Mouse (Mus musculus): ENCODE measurements around the gene Sox5.

The Sox5 gene

DNA sequence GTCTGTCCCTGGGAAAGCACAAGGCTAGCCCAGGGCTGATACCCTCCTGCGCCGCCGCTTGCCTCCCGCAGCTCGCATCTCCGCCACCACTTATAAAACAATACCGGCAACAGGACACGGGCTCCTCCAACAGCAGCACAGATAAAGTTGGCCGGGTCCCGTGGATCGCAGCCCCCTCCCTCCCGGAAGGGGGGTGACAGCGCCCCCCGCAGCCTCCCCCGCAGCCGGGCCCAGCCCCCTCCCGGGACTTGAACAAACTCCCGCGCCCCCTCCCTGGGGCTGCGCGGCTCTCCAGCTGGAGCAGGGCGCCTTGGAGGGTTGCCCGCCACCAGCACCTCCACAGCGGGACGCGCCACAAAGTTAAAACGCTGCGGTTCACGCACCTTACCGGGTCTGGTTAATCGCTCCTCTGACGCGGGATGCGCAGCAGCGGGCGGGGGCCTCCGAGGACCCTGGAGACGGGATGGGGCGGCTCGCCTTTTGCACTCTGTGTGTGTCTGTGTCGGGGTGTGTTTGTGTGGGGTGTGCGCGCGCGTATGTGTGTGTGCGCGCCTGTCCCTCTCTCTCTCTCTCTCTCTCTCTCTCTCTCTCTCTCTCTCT, at the start of gene Sox5:
Sox5 (minus strand) TSS at position 547 of the 600 bp plus-strand sequence.
- DNase-seq (ENCODE audit: low spot score), result peak; percentile 33

DNA sequence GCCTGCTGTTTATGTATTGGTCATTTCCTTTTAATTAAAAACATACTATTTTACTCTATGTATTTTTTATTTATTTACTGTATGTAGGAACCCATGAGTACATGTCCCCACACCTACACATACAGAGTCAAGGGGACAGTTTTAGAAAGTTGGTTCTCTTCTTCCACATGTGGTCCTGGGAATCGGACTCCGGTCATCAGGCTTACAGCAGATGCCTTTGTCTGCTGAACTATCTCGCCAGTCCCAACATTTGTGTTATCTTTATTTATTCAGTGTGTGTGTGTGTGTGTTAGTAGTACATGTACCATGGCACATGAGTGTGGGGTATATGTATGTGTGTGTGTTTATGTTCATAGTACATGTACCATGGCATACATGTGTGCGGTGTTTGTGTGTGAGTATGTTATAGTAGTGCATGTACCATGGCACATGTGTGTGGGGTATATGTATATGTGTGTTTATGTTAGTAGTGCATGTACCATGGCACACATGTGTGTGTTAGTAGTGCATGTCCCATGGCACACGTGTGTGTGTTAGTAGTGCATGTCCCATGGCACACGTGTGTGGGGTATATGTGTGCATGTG, 43.3 kb upstream of the Sox5 start:
- no peak for DNase-seq (ENCODE audit: low spot score)

DNA sequence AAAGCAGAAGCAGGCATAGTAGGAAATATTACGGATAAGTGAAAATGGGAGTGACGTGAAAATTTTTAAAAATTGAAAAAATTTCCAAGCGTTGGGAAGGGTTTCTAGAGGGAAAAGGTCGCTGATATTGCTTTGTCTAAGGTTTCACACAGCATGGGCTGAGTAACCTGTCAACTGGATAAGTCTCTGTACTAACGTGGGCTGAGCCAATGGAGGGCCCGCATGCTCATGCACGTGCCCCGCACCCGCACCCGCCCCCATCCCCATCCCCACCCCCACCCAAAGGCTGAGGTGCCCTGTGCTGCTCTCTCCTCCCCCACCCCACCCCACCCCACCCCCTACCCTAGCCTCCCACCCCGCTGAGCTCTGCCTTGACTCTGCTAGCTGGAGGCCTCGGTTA, 42.4 kb upstream of the Sox5 start:
- DNase-seq (ENCODE audit: low spot score), result no peak

DNA sequence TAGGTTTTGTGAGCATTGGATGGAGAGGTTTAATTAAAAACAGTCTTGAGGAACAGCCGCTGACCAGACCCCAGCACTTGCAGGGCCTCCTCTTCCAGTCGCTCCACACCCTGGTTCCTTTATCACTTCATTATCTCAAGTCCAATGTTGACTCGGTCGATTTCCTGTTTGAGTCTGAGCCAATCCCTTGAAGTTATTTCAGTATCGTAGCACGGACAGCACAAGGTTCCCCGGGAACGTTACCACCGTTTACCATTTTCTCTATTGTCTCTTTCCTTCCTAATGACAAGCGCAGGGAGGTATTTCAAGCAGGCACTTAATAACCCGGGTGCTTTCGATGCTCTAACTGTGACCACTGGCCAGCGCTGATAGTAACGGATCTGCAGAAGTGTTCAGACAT, 40.8 kb upstream of the Sox5 start:
- DNase-seq (ENCODE audit: low spot score), result no peak

DNA sequence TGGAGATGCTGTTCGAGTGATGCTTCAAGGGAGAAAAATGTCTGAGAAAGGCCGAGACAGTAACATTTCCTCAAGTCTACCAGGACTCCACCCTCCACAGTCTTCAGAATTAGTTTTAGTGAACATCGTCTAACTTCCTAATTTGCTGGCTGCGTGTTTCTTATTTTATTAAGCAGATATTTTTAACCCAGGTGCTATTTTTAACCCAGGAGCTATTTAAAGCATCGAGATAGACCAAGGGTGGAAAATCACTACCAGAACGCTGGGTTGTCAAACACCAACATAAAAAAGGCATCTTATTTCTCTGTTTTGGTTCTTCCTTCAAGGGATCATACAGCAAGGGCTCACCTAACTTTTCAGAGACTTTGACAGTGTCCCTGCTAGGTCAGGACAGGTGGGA, 39.2 kb upstream of the Sox5 start:
- DNase-seq (ENCODE audit: low spot score), result no peak

DNA sequence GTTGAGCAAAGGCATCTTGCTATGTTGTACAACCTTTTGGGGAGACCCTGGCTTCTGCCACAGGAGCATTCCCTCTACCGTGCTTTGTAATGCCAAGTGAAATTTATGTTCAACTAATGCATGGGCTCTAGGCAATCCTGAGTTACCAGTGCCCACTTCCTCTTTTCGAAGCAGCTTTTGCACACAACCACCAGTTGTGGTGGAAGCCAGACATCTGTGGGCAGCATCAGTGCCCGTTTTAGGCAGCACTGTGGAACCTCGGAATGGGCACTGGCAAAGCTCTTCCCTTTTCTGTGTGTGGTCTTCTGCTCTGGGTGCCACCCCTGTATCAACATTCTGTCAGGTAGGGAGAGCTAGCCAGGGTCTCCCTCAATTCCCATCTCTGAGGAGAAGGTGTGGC, 36.2 kb upstream of the Sox5 start:
- no peak for DNase-seq (ENCODE audit: low spot score)

DNA sequence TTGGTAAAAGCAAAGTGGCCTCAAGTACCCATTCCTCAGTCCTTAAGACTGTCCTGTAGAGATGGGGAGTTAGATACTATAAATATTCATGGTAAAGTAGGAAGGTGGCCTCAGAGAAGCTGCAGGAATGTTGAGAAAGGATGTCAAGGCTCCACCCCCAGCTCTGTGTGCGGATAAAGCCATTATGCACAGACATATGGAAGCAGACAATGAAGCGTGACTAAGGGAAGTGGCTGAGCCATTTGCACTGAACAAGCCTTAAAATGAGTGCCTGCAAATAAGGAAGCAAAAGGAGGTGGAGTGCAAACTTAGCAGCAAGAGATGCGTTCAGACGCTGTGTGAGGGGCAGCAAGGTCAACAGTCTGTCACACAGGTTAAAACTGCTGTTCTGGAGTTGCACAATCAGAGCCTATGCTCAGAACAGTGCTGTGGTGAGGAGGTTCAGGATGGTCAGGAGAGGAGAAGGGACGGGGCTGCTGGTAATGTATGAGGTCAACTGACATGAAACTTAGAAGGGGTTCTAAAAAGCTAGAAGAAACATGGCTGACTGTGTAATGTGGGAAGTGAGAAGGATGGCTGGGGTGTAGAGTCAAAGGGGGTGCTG, 35.7 kb upstream of the Sox5 start:
- no peak for DNase-seq (ENCODE audit: low spot score)

DNA sequence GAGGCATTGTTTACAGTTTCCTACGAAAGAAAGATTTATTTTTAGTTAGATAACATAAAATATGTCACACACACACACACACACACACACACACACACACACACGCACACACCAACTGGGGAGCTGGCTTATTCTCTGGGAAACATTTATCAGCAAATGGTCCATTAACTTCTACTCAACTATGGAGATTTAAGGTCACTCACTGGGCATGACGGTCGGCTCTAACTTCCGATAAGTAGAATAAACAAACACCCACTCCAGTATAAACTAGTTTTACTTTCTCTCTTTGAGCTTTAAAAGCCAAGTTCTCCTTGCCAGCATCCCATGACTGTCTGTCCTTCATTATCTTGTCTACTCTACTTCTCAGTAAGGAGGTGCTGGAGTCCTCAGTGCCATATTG, 33.8 kb upstream of the Sox5 start:
- no peak for DNase-seq (ENCODE audit: low spot score)

DNA sequence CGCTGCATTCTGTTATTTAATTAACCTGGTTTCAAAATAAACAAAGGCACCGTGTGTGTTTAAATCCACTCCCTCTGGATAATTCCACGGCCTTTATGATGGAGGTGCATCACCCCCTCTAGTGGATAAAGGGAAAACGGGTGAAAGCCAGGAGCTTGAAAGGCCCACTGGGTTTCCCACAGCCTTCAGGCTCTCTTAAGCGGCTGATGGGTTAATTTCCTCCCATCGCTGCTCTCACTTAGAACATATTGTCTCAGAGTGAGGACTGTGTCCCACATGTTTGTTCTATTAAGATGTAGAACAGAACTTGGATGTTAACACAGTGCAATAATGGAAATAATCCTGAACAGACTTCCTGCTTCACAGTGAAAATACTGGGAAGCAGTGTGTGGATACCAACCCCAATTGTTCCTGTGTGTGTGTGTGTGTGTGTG, 33.2 kb upstream of the Sox5 start:
- peak; percentile 12 for DNase-seq (ENCODE audit: low spot score)

DNA sequence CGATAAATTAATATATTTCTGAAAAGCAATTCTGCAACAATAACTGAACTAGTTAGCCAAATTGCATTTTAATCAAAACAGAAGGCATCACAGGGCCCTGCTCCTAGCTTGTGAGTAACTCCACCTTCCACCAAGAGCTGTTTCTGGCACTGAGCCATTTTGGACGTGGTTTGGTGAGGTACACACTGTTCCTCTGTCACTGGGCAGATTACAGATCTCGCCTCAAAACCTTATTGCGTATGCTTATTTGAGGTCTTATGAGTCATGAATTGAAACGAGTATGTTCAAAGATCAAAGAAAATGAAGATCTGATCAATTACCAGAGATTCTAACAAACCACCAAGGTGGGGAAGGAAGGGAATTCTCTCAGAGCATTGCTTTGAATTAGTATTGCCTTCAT, 22.5 kb upstream of the Sox5 start:
- no peak for DNase-seq (ENCODE audit: low spot score)

DNA sequence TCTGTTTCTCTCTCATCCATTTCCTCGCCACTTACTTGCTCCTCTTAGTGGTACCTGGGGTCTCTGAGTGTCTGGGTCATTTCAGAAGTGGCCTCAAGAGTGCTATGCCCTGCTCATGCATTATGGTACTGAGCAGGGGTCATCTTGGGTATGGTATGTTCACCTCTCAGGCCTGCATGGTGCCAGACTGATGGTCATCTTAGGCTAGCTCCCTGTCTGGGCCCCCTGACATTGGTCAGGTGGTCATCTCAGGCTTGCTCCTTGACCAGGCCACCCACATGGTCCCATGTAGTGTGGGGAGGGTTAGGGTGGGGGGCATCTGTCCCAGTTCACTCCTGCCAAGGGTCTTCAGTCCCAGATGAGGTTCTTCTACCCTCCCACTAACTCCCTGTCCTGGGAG, 21.3 kb upstream of the Sox5 start:
- DNase-seq (ENCODE audit: low spot score), result no peak

DNA sequence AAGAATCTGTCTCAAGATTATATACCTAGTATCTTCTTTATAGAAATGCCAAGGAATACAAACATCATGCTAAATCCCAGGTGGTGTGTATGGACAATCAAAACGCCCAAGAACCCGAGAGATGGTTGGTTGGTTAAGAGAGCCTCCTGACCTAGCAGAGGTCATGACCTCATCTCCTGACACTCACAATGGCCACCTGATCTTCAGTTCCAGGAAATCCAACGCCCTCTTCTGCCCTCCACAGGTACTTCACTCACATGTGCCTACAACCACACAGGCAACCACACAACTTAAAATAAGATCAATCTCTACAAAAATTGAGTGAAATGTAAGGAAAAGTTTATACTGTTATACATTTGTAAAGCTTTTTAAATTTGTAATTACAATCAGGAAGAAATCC, 12.6 kb upstream of the Sox5 start:
- DNase-seq (ENCODE audit: low spot score), result no peak

DNA sequence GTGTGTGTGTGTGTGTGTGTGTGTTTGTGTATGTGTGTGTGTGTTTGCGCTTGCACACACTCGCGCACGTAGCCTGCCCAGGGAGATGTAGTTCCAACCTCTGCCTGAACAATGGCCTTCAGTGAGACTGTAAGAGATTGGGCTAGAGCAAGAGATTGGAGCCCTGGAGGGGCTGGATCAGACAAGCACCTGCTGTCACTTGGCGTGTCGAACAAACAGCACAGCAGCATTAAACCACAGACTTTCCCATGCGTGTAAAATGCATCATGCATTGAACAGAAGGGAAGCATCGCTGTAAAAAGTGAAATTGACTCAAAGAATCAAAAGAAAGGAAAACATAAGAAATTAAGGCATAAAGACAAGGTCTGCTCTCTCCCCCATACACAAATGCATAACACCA, 11.1 kb upstream of the Sox5 start:
- DNase-seq (ENCODE audit: low spot score), result no peak

DNA sequence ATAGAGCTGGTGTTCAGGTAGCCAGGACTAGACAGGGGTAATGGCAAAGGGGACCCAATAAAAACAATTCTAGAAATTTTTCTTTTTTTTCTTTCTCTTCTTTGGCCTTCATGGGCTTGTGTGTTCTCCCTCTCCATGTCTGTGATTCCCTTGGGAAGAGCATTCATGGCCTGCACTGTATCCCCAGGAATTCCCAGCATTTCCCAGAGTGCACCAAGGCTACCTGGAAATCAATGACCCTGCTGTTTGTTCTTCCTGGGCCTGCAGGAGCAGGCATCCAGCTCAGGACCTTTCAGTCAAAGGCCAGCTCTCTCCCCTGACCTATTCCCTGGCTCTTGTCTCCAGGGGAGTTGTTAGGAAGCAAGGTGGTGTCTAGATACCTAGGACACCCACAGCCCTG, 1.5 kb upstream of the Sox5 start:
- no peak for DNase-seq (ENCODE audit: low spot score)

DNA sequence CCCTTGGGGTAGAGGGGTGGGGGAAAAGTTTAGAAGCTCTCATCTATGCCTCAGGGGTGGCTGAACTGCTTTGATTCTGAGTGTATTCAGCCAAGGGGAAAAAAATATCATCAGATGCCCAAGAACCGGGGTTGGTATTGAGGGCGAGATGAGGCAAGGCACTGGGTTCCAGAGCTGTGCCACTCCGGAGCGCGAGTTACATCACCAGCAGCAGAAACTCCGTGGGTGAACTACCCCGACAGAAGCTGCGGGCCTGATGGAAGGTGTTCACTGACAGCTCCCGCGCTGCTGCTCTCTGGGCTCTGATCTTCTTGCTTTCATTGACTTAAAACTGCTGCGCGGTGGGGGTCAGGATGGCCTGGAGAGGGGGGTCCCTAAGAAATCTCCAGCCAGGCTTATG, 1.1 kb upstream of the Sox5 start:
- no peak for DNase-seq (ENCODE audit: low spot score)

DNA sequence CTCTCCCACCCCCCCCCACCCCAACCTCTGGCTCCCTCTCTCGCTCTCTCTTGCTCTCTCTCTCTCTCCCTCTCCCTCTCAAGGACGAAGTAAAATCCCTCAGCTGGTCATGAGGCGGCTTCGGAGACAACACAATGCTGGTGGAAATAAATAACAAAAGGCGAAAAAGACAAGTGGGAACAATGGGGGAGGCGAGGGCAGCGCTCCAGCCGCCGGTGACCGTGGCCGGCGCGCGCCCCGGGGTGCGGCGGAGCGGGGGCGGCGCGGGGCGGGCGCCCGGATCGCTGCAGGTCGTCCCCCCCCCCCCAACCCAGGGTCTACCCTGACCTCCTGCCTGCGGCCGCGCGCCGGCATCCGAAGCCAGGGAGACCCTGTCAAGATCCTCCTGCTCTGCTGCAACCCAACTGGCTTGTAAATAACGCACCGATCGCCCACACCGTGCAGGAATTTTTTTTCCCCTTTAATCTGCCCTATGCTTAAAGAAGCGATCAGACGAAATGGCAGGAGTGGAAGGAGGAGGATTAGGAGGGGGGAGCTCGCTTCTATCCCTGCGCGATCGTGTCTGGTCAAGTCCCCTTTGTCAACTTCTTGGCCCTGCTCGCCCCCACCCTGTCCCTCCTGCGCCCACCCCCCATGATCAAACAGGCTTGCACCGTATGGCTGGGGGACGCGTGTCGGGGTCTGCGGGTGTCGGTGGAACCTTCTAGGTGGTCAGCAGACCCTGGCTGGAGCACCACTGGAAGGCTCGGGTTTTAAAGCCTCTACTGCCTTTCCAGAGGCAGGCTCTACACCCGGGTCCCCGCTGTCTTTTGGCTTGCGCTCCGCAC, 467 bp upstream of the Sox5 start:
- no peak for DNase-seq (ENCODE audit: low spot score)

DNA sequence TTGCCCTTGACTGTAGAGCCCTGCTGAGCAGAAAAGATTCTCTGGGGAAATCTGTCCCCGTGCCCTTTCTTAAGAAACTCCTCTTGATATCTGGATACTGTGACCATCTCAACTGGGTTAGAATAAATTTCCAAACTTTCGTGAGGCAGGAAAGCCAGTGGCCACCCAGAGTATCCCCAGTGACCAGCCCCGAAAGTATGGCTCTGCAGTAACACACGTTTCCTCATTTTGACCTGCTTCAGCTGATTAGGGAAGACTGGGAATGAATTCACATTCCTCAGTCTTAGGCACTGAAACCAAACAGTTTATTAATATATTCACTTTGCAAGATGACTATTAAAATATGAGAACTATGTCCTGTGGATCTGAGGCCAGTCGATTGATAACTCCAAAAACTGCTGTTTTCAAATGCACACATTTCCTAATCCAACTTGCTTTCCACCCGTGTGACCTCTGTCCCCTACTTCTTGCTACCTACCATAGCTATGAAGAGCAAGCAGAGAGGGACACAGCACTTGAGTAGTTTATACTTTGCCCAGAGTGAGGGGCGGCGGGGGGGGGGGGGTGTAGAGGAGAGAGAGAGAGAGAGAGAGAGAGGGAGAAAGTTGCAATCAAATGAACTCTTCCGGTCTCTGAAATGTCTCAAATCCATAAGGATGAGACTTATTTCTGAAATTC, 1.0 kb downstream of the Sox5 start:
- DNase-seq (ENCODE audit: low spot score), result no peak

DNA sequence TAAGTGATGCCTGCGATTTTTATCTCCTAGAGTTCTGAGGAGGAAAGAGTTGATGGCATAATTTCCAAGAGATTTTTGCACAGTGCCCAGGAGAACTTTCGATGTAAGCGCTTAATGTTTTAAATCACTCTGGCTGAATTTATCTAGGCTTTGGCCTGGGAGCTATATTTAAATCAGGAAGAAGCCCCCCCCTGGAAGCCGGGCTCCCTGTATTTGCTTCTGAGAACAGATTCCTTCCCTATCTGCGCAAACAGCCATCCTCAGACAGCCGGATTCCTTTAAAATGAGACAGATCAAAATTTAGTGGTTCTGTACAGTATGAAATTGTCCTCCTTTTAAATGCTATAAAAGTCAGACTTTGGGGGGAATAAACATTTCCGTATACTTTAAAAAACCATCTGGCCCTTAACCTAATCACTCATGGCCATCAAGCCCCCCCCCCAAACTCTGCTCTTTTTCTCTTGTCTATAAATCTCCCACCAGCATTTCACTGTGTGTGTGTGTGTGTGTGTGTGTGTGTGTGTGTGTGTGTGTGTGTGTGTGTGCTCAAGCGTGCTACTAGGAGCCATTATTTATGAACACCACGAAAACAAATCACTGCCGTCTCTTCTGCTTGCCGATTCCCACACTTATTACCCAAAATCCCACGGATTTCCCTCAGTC, 1.7 kb downstream of the Sox5 start:
- DNase-seq (ENCODE audit: low spot score), result no peak

DNA sequence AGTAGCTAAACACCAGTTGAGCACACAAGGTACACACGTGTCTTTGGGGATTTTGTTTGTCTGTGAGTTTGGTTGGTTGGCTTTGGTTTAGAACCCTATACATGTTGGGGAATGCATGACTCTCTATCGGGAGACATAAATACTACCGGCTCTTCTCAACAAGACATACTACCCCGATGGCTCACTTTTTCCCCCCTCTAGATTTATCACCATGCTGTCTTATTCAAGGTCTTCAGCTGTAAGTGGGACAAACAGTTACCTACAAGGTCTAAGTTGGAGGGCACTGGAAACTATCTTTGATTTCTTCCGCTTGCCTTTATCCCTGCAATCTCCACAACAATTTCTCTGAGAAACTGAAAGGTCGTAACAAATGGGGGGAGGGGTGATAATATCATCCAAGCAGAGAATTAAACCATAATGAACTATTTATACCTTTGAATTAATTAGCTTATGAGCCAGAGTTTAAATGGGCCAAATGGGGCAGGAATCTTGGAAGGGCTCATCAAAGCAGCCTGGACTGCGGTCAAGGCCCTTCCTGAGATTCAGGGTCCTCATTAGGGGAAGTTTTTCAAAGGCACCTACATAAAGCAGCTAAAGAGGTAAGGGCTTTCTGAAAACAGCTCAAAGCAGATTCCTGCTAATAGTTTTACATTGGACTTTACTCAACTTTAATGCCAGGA, 4.3 kb downstream of the Sox5 start:
- DNase-seq (ENCODE audit: low spot score), result no peak

DNA sequence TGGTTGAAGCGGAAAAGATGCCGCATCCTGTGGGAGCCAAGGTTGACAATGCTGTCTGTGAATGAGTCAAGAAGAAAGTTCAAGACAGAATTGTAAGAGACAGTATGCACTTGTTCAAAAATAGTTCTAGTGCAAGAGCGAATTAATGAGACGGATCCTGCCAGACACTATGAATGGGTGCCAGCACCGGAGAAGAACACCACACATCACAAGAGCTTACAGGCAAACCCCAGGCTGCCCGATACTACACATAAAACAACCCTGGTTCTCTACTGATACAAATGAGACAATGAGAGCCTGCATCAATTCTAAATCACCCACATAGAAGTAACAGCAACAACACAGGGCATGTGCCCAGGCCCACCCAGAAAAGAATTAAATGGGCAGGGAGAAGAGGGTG, 8.0 kb downstream of the Sox5 start:
- DNase-seq (ENCODE audit: low spot score), result no peak

DNA sequence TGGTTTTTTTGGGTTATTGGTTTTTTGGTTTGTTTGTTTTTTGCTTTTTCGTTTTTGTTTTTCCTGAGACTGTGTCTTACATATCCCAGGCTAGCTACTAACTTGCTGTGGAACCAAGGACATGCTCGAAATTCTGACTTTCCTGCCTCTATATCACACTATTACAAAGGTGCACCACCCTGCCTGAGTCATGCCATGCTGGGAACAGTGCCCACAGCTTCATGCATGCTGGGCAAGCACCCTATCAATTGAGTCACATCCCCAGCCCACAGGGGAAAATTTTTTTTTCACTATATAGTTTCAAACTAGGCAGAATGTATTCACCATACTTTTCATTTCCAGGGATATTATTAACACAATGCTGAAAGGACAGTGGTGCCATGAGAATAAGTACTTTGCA, 8.8 kb downstream of the Sox5 start:
- DNase-seq (ENCODE audit: low spot score), result no peak
